Mouse (Mus musculus): ENCODE data around the gene Cyld.

GRCm38 (mm10) chr8:88664947-88665346, 31.9 kb upstream of the Cyld start:
- TF ChIP-seq CTCF (IDR thresholded peaks at IDR 0.05): no peak
- TF ChIP-seq EP300 (IDR thresholded peaks at IDR 0.05): no peak
